Mouse (Mus musculus) heart, postnatal 10 days (tissue): ENCODE results near the gene Fstl1. TPM values are rescaled to one million over a fixed set of nuclear protein-coding genes. Genes with fewer than 3 reads are reported as not detected.
A peak's percentile ranks its signal among the peaks of the same experiment; 100 is the strongest.

Source experiments
- DNase-seq, 2 experiments: peaks; one replicate each; pipeline ENCODE4 v3.0.0; 2021
- intact Hi-C: fragments of 180-260 bp; cut with DNase I; formaldehyde crosslinking; loops from one replicate; pipeline ENCODE4 v1.15.1; 2025
- total RNA-seq, 2 experiments: library from RNA; stranded (reverse); gene quantifications; 2 replicates each; pipeline ENCODE4 v1.2.3; 2021

Gene Fstl1
- total RNA-seq, 2 experiments from 2014 or later: 352 to 420 TPM

- no peak for DNase-seq
- intact Hi-C loops: no loop called here
These were observed 84.4 kb downstream of the Fstl1 start, which contains the start of gene Gm36028 for GRCm38 (mm10) chr16:37861029-37861428. Gene Gm36028 (minus strand): TSS chr16:37861146.

GRCm38 (mm10) chr16:37863876-37864275, 87.2 kb downstream of the Fstl1 start:
- intact Hi-C loops: no loop called here
- no peak for DNase-seq

- intact Hi-C loops: loop anchor here (2.0 to 5.0 kb wide), 3 partner anchors 13 to 81 kb away; no protein-coding TSS in a partner anchor
- DNase-seq: no peak
These were observed 89.2 kb downstream of the Fstl1 start for GRCm38 (mm10) chr16:37865841-37866240.

- intact Hi-C loops: loop anchor here (2.0 to 5.0 kb wide), 5 partner anchors 15 to 183 kb away; no protein-coding TSS in a partner anchor
- DNase-seq: peak; percentile 90 to 91
These were observed 91.3 kb downstream of the Fstl1 start, which contains the start of gene Lrrc58 for GRCm38 (mm10) chr16:37867791-37868505. Gene Lrrc58 (plus strand): TSS chr16:37868389.

- intact Hi-C loops: loop anchor here (2.0 to 5.0 kb wide), 4 partner anchors 36 to 184 kb away; no protein-coding TSS in a partner anchor
These were observed 92.1 kb downstream of the Fstl1 start for GRCm38 (mm10) chr16:37868506-37869469.

GRCm38 (mm10) chr16:37869470-37870231, 93.0 kb downstream of the Fstl1 start:
- DNase-seq: peak in 1 of 2 experiments; percentile 17
- intact Hi-C loops: loop anchor here (2.0 to 5.0 kb wide), 5 partner anchors 37 to 223 kb away; no protein-coding TSS in a partner anchor

More at GRCm38 (mm10) chr16:37868506-37869469, 92.1 kb downstream of the Fstl1 start:
- DNase-seq: peak in 1 of 2 experiments; percentile 50

- DNase-seq: peak; percentile 40 to 62
- intact Hi-C loops: loop anchor here (5.0 kb wide), 1 partner anchor 221 kb away; no protein-coding TSS in a partner anchor
These were observed 94.5 kb downstream of the Fstl1 start for GRCm38 (mm10) chr16:37871112-37871715.

GRCm38 (mm10) chr16:37874501-37875235, 98.0 kb downstream of the Fstl1 start:
- intact Hi-C loops: loop anchor here (5.0 kb wide), 1 partner anchor 218 kb away; no protein-coding TSS in a partner anchor

GRCm38 (mm10) chr16:37877406-37877805, 100.7 kb downstream of the Fstl1 start:
- intact Hi-C loops: no loop called here
- DNase-seq: no peak

More at GRCm38 (mm10) chr16:37874501-37875235, 98.0 kb downstream of the Fstl1 start:
- DNase-seq: no peak

GRCm38 (mm10) chr16:37878951-37879505, 102.4 kb downstream of the Fstl1 start:
- intact Hi-C loops: no loop called here
- DNase-seq: no peak

- DNase-seq: no peak
- intact Hi-C loops: no loop called here
These were observed 103.2 kb downstream of the Fstl1 start for GRCm38 (mm10) chr16:37879750-37880419.

GRCm38 (mm10) chr16:37881168-37881567, 104.5 kb downstream of the Fstl1 start:
- intact Hi-C loops: no loop called here
- DNase-seq: no peak

Other genes starting within 250 kb of the Fstl1 start
- 10 to 100 TPM in 1 of 2 experiments, 1 to 10 TPM in 1; 8.8 to 11.7 TPM for gene Gtf2e1, start 237.1 kb upstream of the Fstl1 start, total RNA-seq
- gene Rabl3, start 237.0 kb upstream of the Fstl1 start, total RNA-seq: 10 to 100 TPM; 11.4 to 12.1 TPM
- under 1 TPM in 1 of 2 experiments, not detected in 1; 0.29 TPM for gene Hgd, start 196.7 kb upstream of the Fstl1 start, total RNA-seq
- 100 to 1,000 TPM; 124 to 128 TPM for gene Ndufb4, start 122.4 kb upstream of the Fstl1 start, total RNA-seq
- under 1 TPM in 1 of 2 experiments, not detected in 1; 0.45 TPM for gene Gm36028, start 84.3 kb downstream of the Fstl1 start, total RNA-seq
- gene Lrrc58, start 91.5 kb downstream of the Fstl1 start, total RNA-seq: 100 to 1,000 TPM in 1 of 2 experiments, 10 to 100 TPM in 1; 89.1 to 116 TPM
- under 1 TPM; 0.07 to 0.14 TPM for gene Gpr156, start 139.6 kb downstream of the Fstl1 start, total RNA-seq